Comparison of ENCODE assay signal across 8 mouse cellular contexts in the genomic region with DNA sequence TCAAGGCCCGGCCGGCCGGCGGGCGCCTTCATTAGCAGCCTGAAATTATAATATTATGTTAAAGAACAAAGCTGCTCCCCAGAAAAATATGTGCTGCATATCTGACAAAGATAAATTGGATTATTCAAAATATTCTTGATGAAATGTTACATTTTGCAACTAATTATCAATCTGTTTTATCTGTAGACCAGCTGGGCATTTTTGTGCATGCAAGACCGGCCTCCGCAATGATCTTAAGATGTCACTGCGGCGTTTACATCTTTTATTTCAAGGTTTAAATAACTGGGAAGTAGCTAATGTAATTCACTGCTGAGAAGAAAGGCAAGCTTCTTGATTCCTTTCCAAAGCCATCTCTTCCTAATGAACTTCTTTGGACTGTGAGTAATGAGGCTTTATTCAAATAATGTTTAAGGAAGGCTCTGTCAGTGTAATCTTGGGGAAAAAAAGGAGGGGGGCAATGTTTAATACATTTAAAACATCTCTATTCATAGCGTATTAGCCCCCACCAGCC.
DNase-seq lines count a peak whose midpoint lies in the region; ATAC-seq and TF ChIP-seq lines count a peak whose summit lies in the region.

No protein-coding gene starts in this region.

- no peak for DNase-seq in gastrocnemius, adult 2 months
- DNase-seq in gastrocnemius, postnatal 10 days = no peak
- no peak for DNase-seq in lung, adult 2 months
- DNase-seq in stomach, postnatal 0 days (ENCODE audit: low spot score) = no peak
- DNase-seq in cerebellum, adult 8-10 months = no peak
- no peak for DNase-seq in ovary, postnatal 10 days (ENCODE audit: low spot score)

- no peak for TF ChIP-seq CTCF in gastrocnemius, adult 2 months (IDR thresholded peaks at IDR 0.05)
- no peak for TF ChIP-seq CTCF in lung, adult 2 months (IDR thresholded peaks at IDR 0.05; ENCODE audit: insufficient read depth, low read length)
- TF ChIP-seq CTCF in stomach, postnatal 0 days (IDR thresholded peaks at IDR 0.05; ENCODE audit: low read depth) = no peak

- H3K4me2 ChIP-seq in lung, embryonic 16.5 days (ENCODE audit: low read depth, low read length) = peak overlapping the region; percentile 52
- H3K4me2 ChIP-seq in limb, embryonic 13.5 days (replicated peaks) = peak overlapping the region; percentile 60
- H3K4me2 ChIP-seq in stomach, postnatal 0 days (replicated peaks; ENCODE audit: low read depth) = peak overlapping the region; percentile 20

- peaks cover 3% of the 10 kb centered on the region; the same call in 1 of the 2 replicates for H3K4me1 ChIP-seq in lung, embryonic 16.5 days (replicated peaks; ENCODE audit: control insufficient read depth, insufficient read depth, low read length)
- H3K4me1 ChIP-seq in lung, adult 2 months (ENCODE audit: control insufficient read depth, insufficient read depth, low read length) = no peaks in the 10 kb centered on the region
- peaks cover 18% of the 10 kb centered on the region for H3K4me1 ChIP-seq in limb, embryonic 13.5 days
- H3K4me1 ChIP-seq in stomach, postnatal 0 days (replicated peaks; ENCODE audit: control insufficient read depth, insufficient read depth) = no peaks in the 10 kb centered on the region

- intact Hi-C loops in gastrocnemius, adult 2 months (cut with DNase I) = no loop called here

- no peaks in the 10 kb centered on the region for H3K9me3 ChIP-seq in lung, embryonic 16.5 days (ENCODE audit: control insufficient read depth, low read length)
- no peaks in the 10 kb centered on the region for H3K9me3 ChIP-seq in limb, embryonic 13.5 days
- no peaks in the 10 kb centered on the region for H3K9me3 ChIP-seq in stomach, postnatal 0 days (ENCODE audit: control insufficient read depth, low read length)

- H3K9ac ChIP-seq in lung, embryonic 16.5 days (ENCODE audit: low read length) = no peak overlapping the region; the same call in 1 of the 2 replicates
- H3K9ac ChIP-seq in limb, embryonic 13.5 days = no peak overlapping the region
- H3K9ac ChIP-seq in stomach, postnatal 0 days (ENCODE audit: low read length) = no peak overlapping the region

- 0 out of 2 replicates have a peak overlapping the region, but pooled peaks have one; percentile 26 for H3K4me3 ChIP-seq in gastrocnemius, adult 2 months
- peak overlapping the region; percentile 30 for H3K4me3 ChIP-seq in lung, embryonic 16.5 days (ENCODE audit: low read length)
- no peak overlapping the region for H3K4me3 ChIP-seq in lung, adult 2 months (replicated peaks; ENCODE audit: extremely low read depth, low read depth, low read length)
- H3K4me3 ChIP-seq in limb, embryonic 13.5 days = peak overlapping the region; percentile 28
- H3K4me3 ChIP-seq in stomach, postnatal 0 days (ENCODE audit: low read depth, low read length) = 0 out of 2 replicates have a peak overlapping the region, but pooled peaks have one; percentile 4

- H3K36me3 ChIP-seq in lung, embryonic 16.5 days (ENCODE audit: control insufficient read depth, insufficient read depth, low read length) = no peaks in the 10 kb centered on the region
- H3K36me3 ChIP-seq in limb, embryonic 13.5 days = no peaks in the 10 kb centered on the region
- H3K36me3 ChIP-seq in stomach, postnatal 0 days (ENCODE audit: control insufficient read depth, insufficient read depth, low read length) = no peaks in the 10 kb centered on the region

- no peak for ATAC-seq in lung, embryonic 16.5 days (ENCODE audit: low read depth)
- no peak for ATAC-seq in limb, embryonic 13.5 days (ENCODE audit: low FRiP score, low read depth)
- no peak for ATAC-seq in stomach, postnatal 0 days (ENCODE audit: low FRiP score, low TSS enrichment)

- H3K27ac ChIP-seq in gastrocnemius, adult 2 months = no peak overlapping the region
- H3K27ac ChIP-seq in lung, embryonic 16.5 days (ENCODE audit: low read length) = no peak overlapping the region
- H3K27ac ChIP-seq in limb, embryonic 13.5 days = no peak overlapping the region
- no peak overlapping the region for H3K27ac ChIP-seq in stomach, postnatal 0 days (replicated peaks)

- TF ChIP-seq EP300 in stomach, postnatal 0 days (optimal IDR thresholded peaks at IDR 0.05) = no peak

- WGBS in lung, embryonic 16.5 days = 17% methylated on average over 10 of the region's 10 CpGs
- WGBS in lung, adult 2 months = 28% methylated on average over 10 of the region's 10 CpGs
- WGBS in limb, embryonic 13.5 days = 23% methylated on average over 10 of the region's 10 CpGs
- 16% methylated on average over 10 of the region's 10 CpGs for WGBS in stomach, postnatal 0 days

- H3K27me3 ChIP-seq in lung, embryonic 16.5 days (ENCODE audit: control insufficient read depth, insufficient read depth, low read depth, low read length) = peaks cover 17% of the 10 kb centered on the region
- H3K27me3 ChIP-seq in limb, embryonic 13.5 days = peaks cover 44% of the 10 kb centered on the region
- no peaks in the 10 kb centered on the region for H3K27me3 ChIP-seq in stomach, postnatal 0 days (ENCODE audit: control insufficient read depth, insufficient read depth, low read length)

- no peak for TF ChIP-seq POLR2A in lung, adult 2 months (IDR thresholded peaks at IDR 0.05; ENCODE audit: borderline replicate concordance, extremely low read depth, low read depth, low read length)
